Mouse (Mus musculus) layer of hippocampus, adult 9-10 months (tissue): ENCODE measurements around the gene Rnf187.
"Not testable (repeated sequence)": the region's sequence is repeated elsewhere in the genome, so short reads cannot be mapped to it uniquely, and the experiment has no call there.

Source experiments
- DNase-seq: peaks from one replicate; pipeline ENCODE4 v3.0.0; 2022; ENCODE audit warnings: low spot score

Rnf187 gene

DNA sequence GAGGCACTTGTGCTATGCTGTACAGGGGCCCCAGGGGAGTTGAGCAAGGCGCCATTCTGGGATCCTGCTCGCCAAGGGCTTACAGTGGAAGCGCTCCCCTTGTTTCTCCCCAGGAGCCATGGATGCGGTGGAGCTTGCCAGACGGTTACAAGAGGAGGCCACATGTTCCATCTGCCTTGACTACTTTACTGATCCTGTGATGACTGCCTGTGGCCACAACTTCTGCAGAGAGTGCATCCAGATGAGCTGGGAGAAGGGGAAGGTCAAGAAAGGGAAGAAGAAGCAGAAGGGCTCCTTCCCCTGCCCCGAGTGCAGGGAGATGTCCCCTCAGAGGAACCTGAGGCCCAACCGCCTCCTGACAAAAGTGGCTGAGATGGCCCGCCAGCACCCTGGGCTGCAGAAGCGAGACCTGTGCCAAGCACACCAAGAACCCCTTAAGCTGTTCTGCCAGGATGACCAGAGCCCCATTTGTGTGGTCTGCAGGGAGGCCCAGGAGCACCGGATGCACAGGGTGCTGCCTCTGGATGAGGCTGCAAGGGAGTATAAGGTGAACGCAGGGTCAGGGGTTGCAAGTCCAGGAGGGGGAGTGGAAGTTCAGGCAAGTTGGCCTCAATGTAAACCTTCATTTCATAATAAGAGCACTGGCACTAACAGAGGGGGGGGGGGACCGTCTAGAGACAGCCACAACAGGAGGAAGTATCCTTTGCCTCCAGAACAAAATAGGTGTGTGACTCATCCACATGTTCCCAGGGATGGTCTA, 26.5 kb upstream of the Rnf187 start:
- DNase-seq = no peak

DNA sequence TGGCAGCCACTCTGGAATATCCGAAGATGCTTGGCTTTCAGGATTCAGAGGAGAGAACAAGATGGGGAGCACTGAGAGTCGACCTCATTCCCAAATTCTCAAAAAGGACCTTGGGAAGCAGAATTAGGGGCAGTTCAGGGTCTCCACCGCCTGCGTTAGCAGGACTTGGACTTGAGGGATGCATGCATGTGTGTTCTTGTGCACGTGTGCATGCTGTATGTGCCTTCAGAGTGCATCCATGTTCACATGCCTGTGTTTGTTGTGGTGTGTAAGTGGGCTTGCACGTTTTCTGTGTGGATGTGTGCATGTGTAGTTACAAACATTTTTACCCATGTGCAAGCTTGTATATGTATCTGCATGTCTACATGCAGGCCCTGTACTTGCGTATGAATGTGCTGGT, 25.5 kb upstream of the Rnf187 start:
- DNase-seq = no peak

DNA sequence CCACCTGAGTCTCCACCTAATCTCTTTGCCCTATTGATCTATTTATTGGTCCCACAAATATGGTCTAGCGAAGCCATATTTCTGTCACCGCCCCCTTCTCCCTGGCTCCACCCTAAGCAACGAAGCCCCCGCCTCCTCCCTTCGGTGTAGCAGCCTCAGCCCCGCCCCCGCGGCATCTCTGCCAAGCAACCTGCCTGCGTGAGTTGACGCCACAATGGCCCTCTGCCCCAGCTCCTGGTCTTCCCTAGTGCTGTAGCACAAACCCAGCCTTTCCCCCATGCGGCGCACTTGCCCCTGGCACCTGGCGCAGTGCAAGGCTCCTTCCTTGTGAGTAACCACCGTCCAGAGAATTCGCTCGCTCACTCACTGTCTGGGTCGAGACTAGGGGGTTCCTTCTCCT, 24.8 kb upstream of the Rnf187 start:
- DNase-seq = no peak

DNA sequence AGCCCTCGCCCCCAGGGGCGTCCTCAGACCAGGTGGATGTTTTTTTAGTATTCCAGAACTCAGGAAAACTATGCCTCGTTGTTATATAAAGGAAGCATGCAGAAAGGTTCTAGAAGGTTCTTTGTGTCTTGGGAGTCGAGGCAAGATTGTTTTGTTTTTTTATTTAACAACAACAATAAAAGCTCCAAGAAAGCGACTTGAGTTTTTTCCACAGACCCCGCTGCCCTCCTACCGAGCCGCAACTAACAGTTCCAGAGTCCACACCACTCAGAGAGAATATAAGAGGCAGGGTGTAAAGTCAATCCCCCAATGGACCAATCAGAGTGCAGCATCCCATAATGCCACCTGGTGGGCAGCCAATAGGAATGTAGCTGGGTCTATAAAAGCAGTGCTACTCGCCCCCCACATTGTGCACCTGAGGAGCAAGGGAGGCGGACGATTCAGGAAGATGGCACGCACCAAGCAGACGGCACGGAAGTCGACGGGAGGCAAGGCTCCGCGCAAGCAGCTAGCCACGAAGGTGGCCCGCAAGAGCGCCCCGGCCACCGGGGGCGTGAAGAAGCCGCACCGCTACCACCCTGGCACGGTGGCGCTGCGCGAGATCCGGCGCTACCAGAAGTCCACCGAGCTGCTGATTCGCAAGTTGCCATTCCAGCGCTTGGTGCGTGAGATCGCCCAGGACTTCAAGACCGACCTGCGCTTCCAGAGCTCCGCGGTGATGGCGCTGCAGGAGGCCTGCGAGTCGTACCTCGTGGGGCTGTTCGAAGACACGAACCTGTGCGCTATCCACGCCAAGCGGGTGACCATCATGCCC, 22.9 kb upstream of the Rnf187 start:
- DNase-seq = no peak

DNA sequence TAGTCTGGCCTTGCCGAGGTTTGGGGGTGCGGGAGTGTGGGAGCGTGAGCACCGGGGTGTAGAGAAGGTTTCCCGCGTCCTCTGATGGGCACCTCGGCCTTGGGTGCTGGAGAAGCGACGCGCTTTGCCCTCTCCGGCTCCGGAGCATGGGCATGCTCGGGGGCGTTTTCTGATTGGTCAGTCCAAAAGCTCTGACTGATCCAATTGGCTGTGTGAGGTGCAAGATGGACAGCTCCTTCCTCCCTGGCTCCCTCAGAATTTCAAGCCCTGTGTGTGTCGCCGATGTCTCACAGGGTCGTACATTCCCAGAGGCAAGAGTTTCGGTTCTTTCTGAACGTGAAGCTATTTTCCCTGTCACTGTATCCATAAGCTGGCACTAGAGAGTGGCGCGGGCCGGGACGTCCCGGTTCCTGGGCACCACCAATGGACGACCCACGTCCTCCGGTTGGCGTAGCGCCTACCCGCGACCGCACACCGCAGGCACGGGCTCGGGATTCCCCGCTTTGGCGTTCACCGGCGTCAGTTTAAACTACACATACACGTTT, 21.3 kb upstream of the Rnf187 start:
- no peak for DNase-seq

DNA sequence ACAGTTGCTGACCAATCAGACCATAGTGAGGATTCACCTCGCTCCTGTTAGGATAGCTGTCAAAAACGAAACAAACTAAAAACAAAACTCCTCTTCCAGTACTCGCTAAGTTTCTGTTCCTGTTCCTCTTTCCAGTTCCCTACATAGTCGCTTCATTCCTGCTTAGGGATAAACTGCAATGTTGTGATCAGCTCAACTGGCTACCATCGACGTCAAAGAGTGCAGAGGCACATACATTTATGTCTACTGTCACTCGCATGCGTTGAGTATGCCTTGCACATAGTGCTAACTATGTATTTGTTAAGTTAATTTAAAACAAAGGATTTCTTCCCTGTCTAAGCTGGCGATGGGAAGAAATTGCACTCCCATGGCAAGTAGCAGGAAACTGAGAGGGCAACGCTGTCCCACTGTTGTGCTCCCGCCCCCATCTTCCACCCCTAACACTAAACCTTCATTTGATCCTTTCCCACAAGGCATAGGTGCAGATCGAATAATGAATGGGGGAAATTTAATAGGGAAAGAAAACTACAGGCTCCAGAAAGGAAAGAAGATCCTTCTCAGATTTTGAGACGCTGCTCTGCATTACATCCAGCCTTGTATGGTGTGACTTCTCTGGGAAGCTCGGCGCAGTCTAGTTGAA, 20.6 kb upstream of the Rnf187 start:
- no peak for DNase-seq

DNA sequence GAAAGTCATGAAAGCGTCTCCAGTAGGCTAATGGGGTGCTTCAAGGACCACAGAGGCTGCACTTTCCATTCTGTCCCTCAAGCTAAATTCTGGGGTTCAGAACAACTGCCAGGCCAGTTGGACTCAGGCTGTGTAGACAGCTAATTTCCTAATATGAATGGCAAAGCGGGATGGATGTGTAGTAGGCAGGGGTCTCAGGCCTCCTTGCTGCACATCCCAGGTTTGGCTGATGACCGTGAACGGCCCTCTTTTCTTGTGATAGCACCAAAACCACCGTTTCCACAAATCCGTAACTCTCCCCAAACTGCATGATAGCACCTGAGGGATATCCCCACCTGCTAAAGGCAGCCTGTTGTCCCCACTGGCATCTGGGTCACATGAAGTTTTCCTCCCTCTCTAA, 19.8 kb upstream of the Rnf187 start:
- DNase-seq = no peak

DNA sequence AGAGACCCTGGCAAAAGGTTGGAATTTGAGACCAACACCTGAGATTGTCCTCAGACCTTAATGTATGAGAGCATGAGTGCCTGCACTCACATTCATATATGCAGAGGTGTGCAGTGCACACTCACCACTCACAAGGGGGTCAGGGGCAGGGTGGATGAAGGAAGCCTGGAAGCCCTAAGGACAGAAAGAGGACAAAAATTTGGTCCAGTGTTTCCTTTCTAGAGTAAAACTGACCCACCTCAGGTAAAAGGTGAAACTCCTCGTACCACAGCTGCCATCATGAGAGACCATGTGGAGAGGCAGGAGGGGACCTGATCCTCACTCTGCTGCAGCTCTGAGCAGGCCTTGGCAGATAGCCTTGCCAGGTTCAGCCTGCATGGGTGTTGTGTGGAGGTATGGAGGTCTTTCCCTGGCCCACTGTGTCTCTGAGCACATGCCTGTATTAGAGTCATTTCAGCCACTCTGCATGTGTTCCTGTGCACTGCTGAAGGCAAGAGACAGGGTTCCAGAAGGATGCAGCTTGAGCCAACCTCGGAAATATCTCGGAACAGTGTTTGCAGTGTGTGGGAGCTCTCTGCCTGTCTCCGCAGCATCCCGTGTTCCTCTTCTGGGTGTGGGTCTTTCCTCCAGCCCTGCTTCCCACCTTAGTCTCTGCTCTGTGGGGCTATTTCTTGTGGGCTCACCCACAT, 18.7 kb upstream of the Rnf187 start:
- DNase-seq = no peak

DNA sequence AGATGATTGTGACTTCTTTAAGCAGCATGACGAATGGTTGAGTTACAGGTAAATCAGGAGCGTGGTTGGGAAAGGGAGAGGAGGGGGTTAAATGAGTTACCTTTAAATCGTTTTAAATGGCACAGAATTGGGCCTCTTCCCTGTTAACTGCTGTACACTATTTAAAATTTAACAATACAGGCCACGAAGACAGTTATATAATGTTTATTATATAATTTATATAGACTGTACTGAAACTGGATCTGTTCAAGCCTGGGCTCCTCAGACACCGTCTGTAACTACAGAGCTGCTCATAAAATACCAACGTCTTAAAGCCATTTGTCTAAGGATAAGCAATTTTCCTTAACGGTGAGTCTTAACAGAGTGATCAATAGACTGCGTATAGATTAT, 17.1 kb upstream of the Rnf187 start:
- DNase-seq = no peak

DNA sequence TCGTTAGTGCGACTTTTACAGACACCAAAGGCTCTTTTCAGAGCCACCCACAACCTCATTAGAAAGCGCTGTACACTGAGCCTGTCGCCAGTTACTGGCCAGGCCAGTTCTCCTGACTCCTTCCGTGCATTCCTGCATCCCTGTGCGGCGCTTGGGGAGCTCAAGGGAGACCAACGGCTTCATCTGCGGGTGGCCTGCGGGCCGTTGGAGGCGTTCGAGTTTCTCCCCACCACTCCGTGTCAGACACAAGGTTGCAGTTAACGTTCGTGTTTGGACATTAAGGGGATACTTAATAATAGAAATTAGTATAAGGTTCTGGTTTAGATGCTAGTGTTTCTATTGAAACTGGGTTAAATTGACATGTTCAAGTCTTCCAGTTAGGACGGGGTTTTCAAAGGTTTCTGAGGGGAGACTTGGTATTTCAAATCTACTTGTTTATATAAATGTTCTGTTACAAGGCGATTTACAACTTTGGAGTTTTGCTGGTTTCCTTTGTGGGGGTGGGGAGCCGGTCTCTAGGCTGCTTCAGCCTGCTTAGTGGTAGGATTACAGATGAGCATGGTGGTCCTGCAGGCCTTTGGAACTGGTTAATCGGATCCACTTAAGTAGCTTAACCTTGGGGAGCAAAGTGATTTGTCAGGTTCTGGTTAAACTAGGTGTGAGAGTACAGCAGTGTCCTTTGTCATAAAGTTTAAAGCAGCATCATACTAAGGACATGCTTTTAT, 16.6 kb upstream of the Rnf187 start:
- no peak for DNase-seq

DNA sequence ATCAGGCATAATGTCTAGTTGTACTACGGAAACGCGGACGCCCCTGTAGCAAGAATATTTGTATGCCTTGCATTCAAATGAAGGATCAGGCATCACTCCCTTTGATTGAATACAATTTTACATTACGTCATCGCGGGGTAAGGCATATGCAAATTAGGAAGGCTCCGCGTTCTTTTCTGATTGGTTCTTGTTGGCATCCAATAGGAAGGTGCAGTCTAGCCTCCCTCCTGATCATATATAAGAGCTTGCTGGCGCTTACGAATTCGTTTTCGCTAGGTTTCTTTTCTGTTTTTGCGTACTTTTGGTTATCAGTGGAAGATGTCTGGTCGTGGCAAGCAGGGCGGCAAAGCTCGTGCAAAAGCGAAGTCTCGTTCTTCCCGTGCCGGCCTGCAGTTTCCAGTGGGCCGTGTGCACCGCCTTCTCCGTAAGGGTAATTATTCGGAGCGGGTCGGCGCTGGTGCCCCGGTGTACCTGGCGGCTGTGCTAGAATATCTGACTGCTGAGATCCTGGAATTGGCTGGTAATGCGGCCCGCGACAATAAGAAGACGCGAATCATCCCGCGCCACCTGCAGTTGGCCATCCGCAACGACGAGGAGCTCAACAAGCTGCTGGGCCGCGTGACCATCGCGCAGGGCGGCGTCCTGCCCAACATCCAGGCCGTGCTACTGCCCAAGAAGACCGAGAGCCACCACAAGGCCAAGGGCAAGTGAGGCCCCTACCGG, 15.9 kb upstream of the Rnf187 start, which contains the start of the genes Hist3h2a and Trim17:
Gene Hist3h2a (plus strand): TSS at position 266 of the 723 bp plus-strand sequence.
Gene Trim17 (plus strand): TSS at position 266 of the 723 bp plus-strand sequence.
- peak; percentile 99 for DNase-seq

DNA sequence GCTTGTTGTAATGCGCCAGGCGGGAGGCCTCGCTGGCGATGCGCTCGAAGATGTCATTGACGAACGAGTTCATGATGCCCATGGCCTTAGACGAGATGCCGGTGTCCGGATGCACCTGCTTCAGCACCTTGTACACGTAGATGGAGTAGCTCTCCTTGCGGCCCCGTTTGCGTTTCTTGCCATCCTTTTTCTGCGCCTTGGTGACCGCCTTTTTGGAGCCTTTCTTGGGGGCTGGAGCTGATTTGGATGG, 15.4 kb upstream of the Rnf187 start:
- not testable (repeated sequence) for DNase-seq

DNA sequence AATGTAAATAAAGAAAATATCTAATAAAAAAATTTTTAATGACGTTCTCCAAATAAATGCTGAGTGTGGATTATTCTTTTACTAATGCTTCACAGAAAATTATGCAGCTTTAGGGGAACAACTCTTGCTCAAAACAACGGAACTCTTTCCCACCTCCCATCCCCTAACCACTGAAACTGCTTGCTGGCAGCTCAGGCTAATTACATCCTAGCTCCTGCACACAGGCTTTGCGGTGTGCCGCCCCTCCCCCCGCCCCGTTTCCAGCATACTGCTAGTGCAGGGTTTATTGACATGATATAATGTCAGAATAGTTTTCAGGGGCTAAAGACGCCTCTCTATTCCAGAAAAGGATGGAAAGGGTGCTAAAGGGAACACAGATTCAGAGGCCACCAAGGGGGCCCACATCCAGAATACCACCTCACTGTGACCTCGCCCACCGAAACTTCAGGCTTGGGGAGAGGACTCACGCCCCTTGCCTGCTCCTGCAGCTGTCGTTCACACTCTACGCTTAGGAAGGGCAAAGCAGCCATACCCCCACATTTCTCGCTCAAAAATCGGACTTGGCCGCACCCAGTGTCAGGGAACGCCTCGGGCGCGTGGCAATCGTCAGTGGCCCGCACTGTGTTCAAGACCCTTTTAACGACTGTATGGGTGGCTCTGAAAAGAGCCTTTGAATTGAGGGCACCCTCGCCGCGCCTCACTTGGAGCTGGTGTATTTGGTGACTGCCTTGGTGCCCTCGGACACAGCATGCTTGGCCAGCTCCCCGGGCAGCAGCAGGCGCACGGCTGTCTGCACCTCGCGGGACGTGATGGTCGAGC, 14.8 kb upstream of the Rnf187 start:
- DNase-seq = no peak

DNA sequence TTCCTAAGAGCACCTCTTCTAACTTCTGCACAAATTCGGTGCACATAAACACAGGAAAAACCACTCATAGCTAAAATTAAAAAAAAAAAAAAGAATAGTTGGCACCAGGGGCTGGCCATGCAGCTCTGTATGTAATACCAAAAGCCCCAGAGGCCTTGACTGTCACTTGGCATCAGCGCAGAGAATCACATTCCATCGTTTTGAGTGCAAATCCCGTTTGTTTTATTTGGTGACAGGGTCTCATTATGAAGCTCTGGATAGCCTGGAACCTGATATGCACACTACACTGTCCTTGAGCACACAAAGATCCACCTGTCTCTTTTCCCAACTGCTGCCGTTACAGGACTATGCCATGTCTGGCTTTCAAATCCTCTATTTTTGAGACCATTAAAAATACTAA, 12.5 kb upstream of the Rnf187 start:
- DNase-seq = no peak

DNA sequence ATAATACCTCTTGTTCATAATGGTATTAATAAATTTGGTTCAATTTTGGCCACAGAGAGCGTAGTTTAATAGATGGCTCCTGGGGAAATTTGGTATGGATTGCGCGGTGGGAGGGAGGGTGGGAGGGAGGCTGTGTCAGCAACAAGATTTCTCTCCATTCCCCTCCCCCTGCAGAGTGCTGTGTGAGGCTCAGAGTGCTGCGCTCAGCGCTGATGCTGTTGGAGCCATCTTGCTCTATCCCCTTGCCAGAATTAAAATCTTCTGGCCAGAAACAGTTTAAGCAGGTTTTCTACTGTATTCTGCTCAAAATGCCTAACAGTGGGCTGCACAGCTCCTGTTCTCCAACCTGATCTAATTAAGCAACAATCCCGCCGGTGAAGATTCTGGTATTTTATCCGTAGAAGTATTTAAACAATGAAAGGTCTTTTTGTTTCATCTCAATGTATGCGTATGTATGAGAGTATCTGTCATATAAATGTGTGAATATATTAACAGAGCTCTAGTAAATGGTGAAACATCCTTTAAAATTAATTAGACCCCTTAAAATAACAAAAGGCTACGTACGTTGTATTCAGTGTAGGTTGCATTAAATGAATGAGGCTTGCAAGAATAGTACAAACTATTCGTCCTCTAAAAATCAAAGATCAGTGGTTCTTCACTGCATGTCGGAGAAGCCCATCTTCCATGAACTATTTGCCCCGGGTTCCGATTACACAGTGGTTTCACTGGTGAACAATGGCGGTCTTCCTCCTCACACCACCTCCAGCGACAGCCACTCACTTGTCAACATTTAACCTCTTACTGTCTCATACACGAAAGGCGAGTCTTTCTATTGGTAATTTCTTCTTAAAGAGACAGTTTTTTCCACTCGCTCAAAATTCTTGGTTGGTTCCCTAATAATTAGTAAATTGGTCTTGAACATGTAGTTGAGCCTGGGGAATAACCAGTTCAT, 11.0 kb upstream of the Rnf187 start:
- DNase-seq = no peak

DNA sequence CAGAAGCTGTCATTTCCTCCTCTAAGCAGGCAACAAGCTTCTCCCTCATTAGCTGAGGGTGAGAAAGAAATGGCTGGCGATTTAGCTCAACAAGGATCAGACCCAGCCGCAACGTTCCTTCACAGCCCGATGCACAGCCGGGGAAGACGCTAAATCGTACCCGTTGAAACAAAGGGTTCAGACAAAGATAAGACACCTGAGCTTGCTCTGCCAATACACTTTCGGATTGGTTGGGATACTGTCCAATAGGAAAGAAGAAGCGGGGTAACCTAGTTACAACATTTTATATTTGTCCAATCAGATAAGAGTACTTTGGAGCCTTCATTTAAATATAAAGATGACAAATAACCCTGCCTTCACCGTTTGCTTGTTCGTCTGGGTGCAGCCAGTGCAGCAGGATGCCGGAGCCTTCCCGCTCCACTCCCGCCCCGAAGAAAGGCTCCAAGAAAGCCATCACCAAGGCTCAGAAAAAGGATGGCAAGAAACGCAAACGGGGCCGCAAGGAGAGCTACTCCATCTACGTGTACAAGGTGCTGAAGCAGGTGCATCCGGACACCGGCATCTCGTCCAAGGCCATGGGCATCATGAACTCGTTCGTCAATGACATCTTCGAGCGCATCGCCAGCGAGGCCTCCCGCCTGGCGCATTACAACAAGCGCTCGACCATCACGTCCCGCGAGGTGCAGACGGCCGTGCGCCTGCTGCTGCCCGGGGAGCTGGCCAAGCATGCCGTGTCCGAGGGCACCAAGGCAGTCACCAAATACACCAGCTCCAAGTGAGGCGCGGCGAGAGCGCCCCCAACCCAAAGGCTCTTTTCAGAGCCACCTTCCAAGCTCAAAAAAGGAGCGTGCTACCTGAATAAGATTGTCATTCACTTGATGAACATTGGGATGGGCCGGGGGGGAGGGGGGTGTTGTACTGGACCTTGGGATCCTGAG, 10.1 kb upstream of the Rnf187 start, which contains the start of gene Hist3h2ba:
Gene Hist3h2ba (plus strand): TSS at position 379 of the 938 bp plus-strand sequence.
- peak; percentile 91 for DNase-seq

DNA sequence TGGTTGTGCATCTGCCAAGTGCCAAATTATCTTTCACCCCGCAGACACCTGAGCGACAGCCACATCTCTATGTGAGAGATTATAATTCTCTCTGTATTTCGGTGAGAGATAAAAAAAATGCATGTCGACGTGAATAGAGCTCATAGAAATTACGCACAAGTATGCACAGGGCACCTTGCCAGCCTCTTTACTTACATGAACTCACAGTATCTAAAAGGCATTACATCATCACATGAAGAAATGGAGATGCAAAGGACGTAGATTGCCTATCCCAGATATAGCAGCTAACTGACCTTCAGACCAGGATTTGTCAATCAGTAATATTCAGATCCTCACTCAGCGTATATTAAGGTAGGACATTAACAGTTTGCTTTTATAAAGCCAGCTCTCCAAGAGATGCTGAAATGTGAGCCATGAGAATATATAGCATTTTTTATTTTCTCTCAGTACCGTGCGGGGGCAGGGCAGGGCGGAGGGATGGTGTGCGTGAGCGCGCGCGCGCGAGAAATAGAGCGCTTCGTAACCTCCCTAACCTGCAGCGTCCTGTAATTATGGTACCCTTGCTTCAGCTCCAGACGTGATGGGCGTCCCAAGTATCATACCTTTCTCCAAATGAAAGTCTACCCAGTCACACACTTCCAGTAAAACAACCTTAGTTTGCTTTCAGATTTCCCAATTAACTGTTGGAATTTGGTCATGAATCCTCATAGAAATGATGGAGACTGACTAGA, 9.2 kb upstream of the Rnf187 start:
- DNase-seq = no peak
